Mouse (Mus musculus): ENCODE measurements at regions not wholly inside any gene's neighbourhood (a gene's known extent, or its start where the extent isn't known, plus 50 kb on each side); places are given as distances from the start of the nearest gene placed in this dataset.

DNA sequence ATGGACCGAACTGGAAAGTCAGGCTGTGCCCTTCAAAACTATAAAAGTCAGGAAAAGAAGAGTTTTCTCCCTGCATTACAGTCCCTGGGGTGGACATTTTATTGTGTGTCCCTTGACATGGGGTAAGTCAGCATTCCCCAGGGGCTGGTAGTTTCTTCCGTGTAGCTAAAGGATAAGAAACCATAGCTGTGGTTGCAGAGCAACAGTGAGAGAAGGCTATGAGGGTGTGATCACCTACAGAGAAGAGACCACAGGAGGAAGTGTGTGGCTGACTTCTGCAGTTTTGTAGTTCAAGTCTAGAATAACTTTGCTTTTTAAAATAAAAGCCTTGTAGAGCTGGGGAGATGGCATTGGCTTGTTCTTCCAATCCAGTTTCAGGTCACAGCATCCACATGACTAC, 76.6 kb upstream of the Pik3cg start:
- TF ChIP-seq POLR2A (IDR thresholded peaks at IDR 0.05; ENCODE audit: borderline replicate concordance, control insufficient read depth, low read depth, low read length) (no peak), CTCF (IDR thresholded peaks at IDR 0.05; ENCODE audit: control insufficient read depth, insufficient read depth, low read length) (no peak)

All from bone marrow, adult 2 months (tissue).